Mouse (Mus musculus) neutrophil, adult 5-6 weeks (primary cell): Measurements from ENCODE around the gene Sf3b3. TPM values are rescaled to one million over a fixed set of nuclear protein-coding genes. Genes with fewer than 3 reads are reported as not detected.

Experiments
- ATAC-seq: fragments of 151-379, 151-347 bp; 2 replicates; pipeline ENCODE4 v1.8.0; 2017; ENCODE audit warnings: mild to moderate bottlenecking, moderate TSS enrichment; ENCODE audit not compliant: insufficient number of reproducible peaks, poor library complexity, low FRiP score, severe bottlenecking; ENCODE audit errors: extremely low read depth
- total RNA-seq: library from RNA; stranded (forward); fragments of 200-1000 nt; gene quantifications from 2 replicates; pipeline ENCODE4 v1.2.3, GENCODE M21; 2017

Gene Sf3b3
- total RNA-seq, 1 experiment from 2014 or later: 109 TPM

GRCm38 (mm10) chr8:110811116-110811515 is 35.5 kb downstream of the Sf3b3 start:
- ATAC-seq: no peak

GRCm38 (mm10) chr8:110810481-110811065 is 36.0 kb downstream of the Sf3b3 start:
- ATAC-seq: no peak

GRCm38 (mm10) chr8:110809831-110810230 is 36.8 kb downstream of the Sf3b3 start:
- no peak for ATAC-seq

- ATAC-seq: no peak
These were observed 37.8 kb downstream of the Sf3b3 start for GRCm38 (mm10) chr8:110808495-110809472.

GRCm38 (mm10) chr8:110806146-110806545 is 40.4 kb downstream of the Sf3b3 start:
- ATAC-seq: no peak

GRCm38 (mm10) chr8:110805669-110806068 is 40.9 kb downstream of the Sf3b3 start, which contains the start of gene Il34:
TSS of gene Il34 (minus strand) at chr8:110805924.
- ATAC-seq: peak; percentile 14; the same call in 1 of the 2 replicates

- ATAC-seq: no peak
These were observed 41.6 kb downstream of the Sf3b3 start for GRCm38 (mm10) chr8:110804825-110805514.

GRCm38 (mm10) chr8:110803856-110804255 is 42.7 kb downstream of the Sf3b3 start:
- no peak for ATAC-seq

- ATAC-seq: no peak
These were observed 43.6 kb downstream of the Sf3b3 start for GRCm38 (mm10) chr8:110802988-110803387.

GRCm38 (mm10) chr8:110797086-110797485 is 49.5 kb downstream of the Sf3b3 start:
- ATAC-seq: no peak

GRCm38 (mm10) chr8:110794363-110794965 is 52.1 kb downstream of the Sf3b3 start:
- no peak for ATAC-seq

GRCm38 (mm10) chr8:110793936-110794335 is 52.7 kb downstream of the Sf3b3 start:
- ATAC-seq: no peak

- ATAC-seq: no peak
These were observed 53.1 kb downstream of the Sf3b3 start for GRCm38 (mm10) chr8:110793511-110793910.

- ATAC-seq: no peak
These were observed 53.9 kb downstream of the Sf3b3 start for GRCm38 (mm10) chr8:110792574-110793200.

- no peak for ATAC-seq
These were observed 55.4 kb downstream of the Sf3b3 start for GRCm38 (mm10) chr8:110791164-110791563.

- ATAC-seq: no peak
These were observed 56.3 kb downstream of the Sf3b3 start for GRCm38 (mm10) chr8:110790270-110790669.

GRCm38 (mm10) chr8:110789571-110789970 is 57.0 kb downstream of the Sf3b3 start:
- no peak for ATAC-seq

GRCm38 (mm10) chr8:110788981-110789380 is 57.6 kb downstream of the Sf3b3 start:
- no peak for ATAC-seq
